Mouse (Mus musculus) E14TG2a.4 (cell line): ENCODE measurements at regions not wholly inside any gene's neighbourhood (a gene's known extent, or its start where the extent isn't known, plus 50 kb on each side); places are given as distances from the start of the nearest gene placed in this dataset.
A peak's percentile ranks its signal among the peaks of the same experiment; 100 is the strongest.

Source experiments
- CTCF ChIP-seq: conservative IDR thresholded peaks from 2 replicates; pipeline ENCODE4 v1.5.1; 2014; ENCODE audit warnings: low read length
- NANOG ChIP-seq: IDR thresholded peaks from 2 replicates; pipeline ENCODE4 v1.6.1; 2014; ENCODE audit warnings: borderline replicate concordance, low read length, mixed read lengths
- POU5F1 ChIP-seq: IDR thresholded peaks from 2 replicates; pipeline ENCODE4 v1.6.1; 2014; ENCODE audit warnings: low read length, borderline replicate concordance

DNA sequence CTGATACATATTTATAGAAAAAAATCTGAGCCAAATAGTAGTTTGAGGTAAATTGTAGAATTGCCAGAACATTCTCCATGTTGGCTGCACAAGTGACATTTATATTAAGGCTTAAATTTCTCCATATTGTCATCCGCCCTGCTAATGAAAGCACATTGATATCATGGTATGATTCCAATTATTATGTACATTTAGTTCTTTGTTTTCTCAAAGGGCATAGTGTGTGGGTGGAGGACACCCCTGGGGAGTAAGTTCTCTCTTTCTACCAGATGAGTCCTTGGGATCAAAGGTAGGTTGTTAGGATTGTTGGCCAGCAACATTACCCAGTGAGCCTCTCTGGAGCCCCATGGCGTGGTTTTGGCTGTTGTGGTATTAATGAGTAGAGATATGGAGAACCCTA is 51.7 kb upstream of the Alg13 start:
- no peak for TF ChIP-seq CTCF
- TF ChIP-seq NANOG = peak; percentile 58; the same call in 1 of the 2 replicates
- peak; percentile 68; the same call in 1 of the 2 replicates for TF ChIP-seq POU5F1
